Mouse (Mus musculus) cortical plate, adult 2 months (tissue): ENCODE data around the gene Sh3rf3.

ENCODE experiments used
- CTCF ChIP-seq: fragments of 200-500 bp; IDR thresholded peaks from 2 replicates; pipeline ENCODE4 v1.5.1; 2011; ENCODE audit warnings: mild to moderate bottlenecking, control low read depth, low read length; ENCODE audit not compliant: insufficient read depth; ENCODE audit errors: extremely low read depth
- POLR2A ChIP-seq: fragments of 200-500 bp; IDR thresholded peaks from 2 replicates; pipeline ENCODE4 v1.6.1; 2011; ENCODE audit warnings: mild to moderate bottlenecking, low read length, control low read depth; ENCODE audit not compliant: insufficient read depth; ENCODE audit errors: extremely low read depth

GRCm38 (mm10) chr10:58814486-58814885 lies 1.3 kb downstream of the Sh3rf3 start:
- no peak for TF ChIP-seq POLR2A
- no peak for TF ChIP-seq CTCF
